Mouse (Mus musculus) 3134 (cell line): ENCODE measurements around the gene St8sia2.
A peak's percentile ranks its signal among the peaks of the same experiment; 100 is the strongest.
"Not testable (repeated sequence)": the region's sequence is repeated elsewhere in the genome, so short reads cannot be mapped to it uniquely, and the experiment has no call there.

Experiments
- DNase-seq: peaks from one replicate; pipeline ENCODE4 v3.0.0-alpha.2; 2011; ENCODE audit warnings: low spot score; ENCODE audit not compliant: insufficient read length; ENCODE audit errors: extremely low read depth

Gene St8sia2

GRCm38 (mm10) chr7:74000743-74001510 is 12.6 kb downstream of the St8sia2 start:
- no peak for DNase-seq

GRCm38 (mm10) chr7:73989366-73989765 is 24.1 kb downstream of the St8sia2 start:
- DNase-seq = no peak

- not testable (repeated sequence) for DNase-seq
Measured at GRCm38 (mm10) chr7:73972157-73972556, 41.3 kb downstream of the St8sia2 start.

- no peak for DNase-seq
Measured at GRCm38 (mm10) chr7:73965164-73965563, 48.3 kb downstream of the St8sia2 start.

- DNase-seq = no peak
Measured at GRCm38 (mm10) chr7:73962431-73962830, 51.1 kb downstream of the St8sia2 start.

- peak; percentile 14 for DNase-seq
Measured at GRCm38 (mm10) chr7:73954441-73954840, 59.0 kb downstream of the St8sia2 start.

GRCm38 (mm10) chr7:73953131-73953530 is 60.4 kb downstream of the St8sia2 start:
- DNase-seq = no peak

GRCm38 (mm10) chr7:73941640-73942039 is 71.8 kb downstream of the St8sia2 start:
- DNase-seq = no peak

GRCm38 (mm10) chr7:73939236-73939635 is 74.3 kb downstream of the St8sia2 start:
- no peak for DNase-seq

GRCm38 (mm10) chr7:73938046-73938810 is 75.3 kb downstream of the St8sia2 start:
- DNase-seq = no peak

GRCm38 (mm10) chr7:73936119-73936518 is 77.4 kb downstream of the St8sia2 start:
- DNase-seq = no peak

GRCm38 (mm10) chr7:73935703-73936102 is 77.8 kb downstream of the St8sia2 start:
- no peak for DNase-seq

- no peak for DNase-seq
Measured at GRCm38 (mm10) chr7:73933036-73933435, 80.5 kb downstream of the St8sia2 start.

GRCm38 (mm10) chr7:73920921-73921485 is 92.5 kb downstream of the St8sia2 start:
- no peak for DNase-seq

GRCm38 (mm10) chr7:73917633-73918311 is 95.7 kb downstream of the St8sia2 start:
- DNase-seq = no peak

- DNase-seq = no peak
Measured at GRCm38 (mm10) chr7:73911899-73912298, 101.6 kb downstream of the St8sia2 start.

GRCm38 (mm10) chr7:73910843-73911242 is 102.6 kb downstream of the St8sia2 start:
- no peak for DNase-seq

GRCm38 (mm10) chr7:73909432-73910205 is 103.9 kb downstream of the St8sia2 start:
- DNase-seq = no peak

- no peak for DNase-seq
Measured at GRCm38 (mm10) chr7:73894506-73894905, 119.0 kb downstream of the St8sia2 start.

- DNase-seq = no peak
Measured at GRCm38 (mm10) chr7:73891830-73892229, 121.7 kb downstream of the St8sia2 start.
